Mouse (Mus musculus): ENCODE data around the gene Rpl19.

DNA sequence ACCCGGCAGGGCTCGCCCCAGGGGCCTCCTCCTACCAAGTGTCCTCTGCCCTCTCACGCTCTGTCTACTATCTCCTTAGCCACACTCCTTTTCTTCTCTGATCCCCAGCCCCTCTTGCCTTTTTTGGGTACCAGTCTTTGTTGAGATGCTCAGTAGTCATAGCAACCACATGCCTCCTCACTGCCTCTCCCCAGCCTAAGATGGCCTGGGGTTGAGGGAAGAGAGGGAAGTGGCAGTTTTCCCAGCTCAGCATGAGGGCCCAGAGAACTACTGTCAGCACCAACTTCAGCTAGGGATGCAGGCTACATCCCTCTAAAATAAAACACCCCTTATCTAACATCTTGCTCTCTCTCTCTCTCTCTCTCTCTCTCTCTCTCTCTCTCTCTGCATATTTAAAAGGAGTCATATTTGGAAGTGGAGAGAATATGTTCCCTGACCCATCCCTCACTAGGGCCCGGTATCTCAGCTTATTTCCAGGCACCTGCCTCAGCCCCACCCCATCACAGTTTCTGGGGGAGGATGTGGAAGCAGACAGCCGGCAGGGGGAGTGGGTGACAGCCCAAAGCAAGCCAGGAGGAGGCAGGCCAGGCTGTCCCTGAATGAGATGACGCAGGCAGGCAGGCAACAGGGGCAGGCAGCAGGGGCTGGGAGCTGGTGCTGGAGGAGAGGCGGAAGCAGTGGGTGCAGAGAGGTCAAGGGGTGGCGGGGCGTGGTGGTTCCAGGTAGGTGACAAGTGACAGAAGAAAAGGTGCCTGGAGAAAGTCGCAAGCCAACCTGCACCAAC is 7.5 kb upstream of the Rpl19 start:
- TF ChIP-seq CTCF (IDR thresholded peaks at IDR 0.05; ENCODE audit: control insufficient read depth, insufficient read depth, insufficient replicate concordance, low read depth, low read length) (no peak), POLR2A (IDR thresholded peaks at IDR 0.05; ENCODE audit: control insufficient read depth, low read depth, low read length) (no peak)

Measured in testis, adult 2 months (tissue).